Mouse (Mus musculus) large intestine, adult 2 months (tissue): ENCODE measurements at regions not wholly inside any gene's neighbourhood (a gene's known extent, or its start where the extent isn't known, plus 50 kb on each side); places are given as distances from the start of the nearest gene placed in this dataset.

Experiments used
- DNase-seq: peaks from one replicate; pipeline ENCODE4 v3.0.0-alpha.2; 2012; ENCODE audit warnings: low read depth, low spot score
- WGBS: fragments of 180-500 bp; shearing (Covaris S2); methylation state at CpG from one replicate; pipeline ENCODE4 v1.1.7; 2018; 5-methylcytosine and 5-hydroxymethylcytosine counted together

GRCm38 (mm10) chr3:37874864-37875263, 150.6 kb upstream of the Gm5148 start:
- DNase-seq, result no peak
- WGBS, result 69% methylated on average over 6 of the region's 6 CpGs

GRCm38 (mm10) chr3:37874346-37874745, 150.1 kb upstream of the Gm5148 start:
- 78% methylated on average over 1 of the region's 1 CpGs for whole genome bisulfite sequencing
- DNase-seq, result no peak

GRCm38 (mm10) chr3:37872329-37872728, 148.0 kb upstream of the Gm5148 start:
- WGBS, result 93% methylated on average over 3 of the region's 3 CpGs
- no peak for DNase-seq

- no peak for DNase-seq
- WGBS, result 89% methylated on average over 4 of the region's 4 CpGs
These were observed 146.8 kb upstream of the Gm5148 start for GRCm38 (mm10) chr3:37871076-37871475.

- no peak for DNase-seq
- whole genome bisulfite sequencing, result 58% methylated on average over 4 of the region's 4 CpGs
These were observed 144.2 kb upstream of the Gm5148 start for GRCm38 (mm10) chr3:37868454-37868853.

- 96% methylated on average over 9 of the region's 9 CpGs for WGBS
- no peak for DNase-seq
These were observed 138.5 kb upstream of the Gm5148 start for GRCm38 (mm10) chr3:37862756-37863155.

- WGBS, result 56% methylated on average over 9 of the region's 9 CpGs
- DNase-seq, result no peak
These were observed 136.6 kb upstream of the Gm5148 start for GRCm38 (mm10) chr3:37860715-37861461.

GRCm38 (mm10) chr3:37860034-37860714, 135.9 kb upstream of the Gm5148 start:
- 39% methylated on average over 13 of the region's 13 CpGs for WGBS
- DNase-seq, result peak; percentile 51

GRCm38 (mm10) chr3:37858624-37859302, 134.5 kb upstream of the Gm5148 start:
- no peak for DNase-seq
- WGBS, result 88% methylated on average over 6 of the region's 6 CpGs

- WGBS, result 68% methylated on average over 3 of the region's 3 CpGs
- no peak for DNase-seq
These were observed 122.1 kb upstream of the Gm5148 start for GRCm38 (mm10) chr3:37846191-37847003.

GRCm38 (mm10) chr3:37845313-37846023, 121.2 kb upstream of the Gm5148 start:
- WGBS, result 63% methylated on average over 11 of the region's 11 CpGs
- DNase-seq, result no peak

GRCm38 (mm10) chr3:37844731-37845312, 120.5 kb upstream of the Gm5148 start:
- no peak for DNase-seq
- WGBS, result 75% methylated on average over 8 of the region's 8 CpGs

GRCm38 (mm10) chr3:37842289-37842688, 118.0 kb upstream of the Gm5148 start:
- DNase-seq, result no peak
- 65% methylated on average over 7 of the region's 7 CpGs for WGBS

GRCm38 (mm10) chr3:37838896-37839295, 114.6 kb upstream of the Gm5148 start:
- DNase-seq, result no peak
- 69% methylated on average over 11 of the region's 11 CpGs for WGBS

- WGBS, result 49% methylated on average over 5 of the region's 5 CpGs
- no peak for DNase-seq
These were observed 112.5 kb upstream of the Gm5148 start for GRCm38 (mm10) chr3:37836749-37837148.

GRCm38 (mm10) chr3:37835687-37836086, 111.4 kb upstream of the Gm5148 start:
- 58% methylated on average over 2 of the region's 2 CpGs for WGBS
- no peak for DNase-seq

- 87% methylated on average over 5 of the region's 5 CpGs for WGBS
- no peak for DNase-seq
These were observed 110.8 kb upstream of the Gm5148 start for GRCm38 (mm10) chr3:37835135-37835534.

- 51% methylated on average over 3 of the region's 3 CpGs for WGBS
- no peak for DNase-seq
These were observed 110.3 kb upstream of the Gm5148 start for GRCm38 (mm10) chr3:37834626-37835025.

GRCm38 (mm10) chr3:37833387-37833786, 109.1 kb upstream of the Gm5148 start:
- no peak for DNase-seq
- 91% methylated on average over 4 of the region's 4 CpGs for WGBS
